Mouse (Mus musculus): ENCODE results near the gene B4galt2.

- TF ChIP-seq CTCF (IDR thresholded peaks at IDR 0.05; ENCODE audit: low read depth) (no peak), EP300 (IDR thresholded peaks at IDR 0.05; ENCODE audit: low read depth) (no peak)
These were observed 33.1 kb upstream of the B4galt2 start for GRCm38 (mm10) chr4:117916386-117916785.

Measured in heart, postnatal 0 days (tissue).